Mouse (Mus musculus) stomach, postnatal 0 days (tissue): ENCODE data around the gene Tyrobp. TPM values are rescaled to one million over a fixed set of nuclear protein-coding genes. Genes with fewer than 3 reads are reported as not detected.

ENCODE experiments used
- ATAC-seq: fragments of 200-750 bp; cut with Nextera tagmentation; 2 replicates; pipeline ENCODE4 v1.8.0; 2017; ENCODE audit not compliant: low FRiP score, low TSS enrichment
- DNase-seq: peaks from one replicate; pipeline ENCODE4 v3.0.0-alpha.2; 2016; ENCODE audit warnings: low spot score
- H3K27ac ChIP-seq: fragments of 300-500 bp; sonication (generic); replicated peaks from 2 replicates; pipeline ENCODE4 v1.5.1; 2014; ENCODE audit warnings: mild to moderate bottlenecking, control low read depth
- H3K27me3 ChIP-seq: fragments of 300-500 bp; sonication (generic); 2 replicates; pipeline ENCODE4 v1.6.1; 2014; ENCODE audit warnings: low read length; ENCODE audit not compliant: control insufficient read depth, insufficient read depth
- H3K36me3 ChIP-seq: fragments of 300-500 bp; sonication (generic); 2 replicates; pipeline ENCODE4 v1.6.1; 2014; ENCODE audit warnings: low read length, mixed read lengths; ENCODE audit not compliant: control insufficient read depth, insufficient read depth
- H3K4me1 ChIP-seq: fragments of 300-500 bp; sonication (generic); replicated peaks from 2 replicates; pipeline ENCODE4 v1.6.1; 2014; ENCODE audit warnings: antibody characterized with exemption; ENCODE audit not compliant: control insufficient read depth, insufficient read depth
- H3K4me2 ChIP-seq: fragments of 300-500 bp; sonication (generic); replicated peaks from 2 replicates; pipeline ENCODE4 v1.6.1; 2014; ENCODE audit warnings: low read depth, mild to moderate bottlenecking, control low read depth, moderate library complexity
- H3K4me3 ChIP-seq: fragments of 300-500 bp; sonication (generic); 2 replicates; pipeline ENCODE4 v1.5.1; 2014; ENCODE audit warnings: low read depth, low read length, control low read depth
- H3K9ac ChIP-seq: fragments of 300-500 bp; sonication (generic); 2 replicates; pipeline ENCODE4 v1.6.1; 2014; ENCODE audit warnings: mild to moderate bottlenecking, low read length, control low read depth, mixed read lengths
- H3K9me3 ChIP-seq: fragments of 300-500 bp; sonication (generic); 2 replicates; pipeline ENCODE4 v1.6.1; 2016; ENCODE audit warnings: low read length; ENCODE audit not compliant: control insufficient read depth
- CTCF ChIP-seq: IDR thresholded peaks from 2 replicates; pipeline ENCODE4 v1.5.1; 2016; ENCODE audit warnings: antibody characterized with exemption, low read depth, mild to moderate bottlenecking, moderate library complexity
- EP300 ChIP-seq: optimal IDR thresholded peaks from 2 replicates; pipeline ENCODE3; 2016; ENCODE audit warnings: antibody characterized with exemption
- WGBS: fragments of 180-500 bp; shearing (Covaris S2); extraction: QIAGEN DNeasy Blood & Tissue Kit; methylation state at CpG from one replicate; pipeline ENCODE4 v1.1.7; 2014; 5-methylcytosine and 5-hydroxymethylcytosine counted together
- polyA plus RNA-seq: library from polyadenylated mRNA; unstranded; fragments of >200 nt; fragmentation: Nextera tagmentation; extraction: Ambion mirVana; gene quantifications from 2 replicates; pipeline ENCODE4 v1.2.1, GENCODE M21; 2015

Gene Tyrobp
- polyA plus RNA-seq, 1 experiment from 2014 or later, result 71.0 TPM

DNA sequence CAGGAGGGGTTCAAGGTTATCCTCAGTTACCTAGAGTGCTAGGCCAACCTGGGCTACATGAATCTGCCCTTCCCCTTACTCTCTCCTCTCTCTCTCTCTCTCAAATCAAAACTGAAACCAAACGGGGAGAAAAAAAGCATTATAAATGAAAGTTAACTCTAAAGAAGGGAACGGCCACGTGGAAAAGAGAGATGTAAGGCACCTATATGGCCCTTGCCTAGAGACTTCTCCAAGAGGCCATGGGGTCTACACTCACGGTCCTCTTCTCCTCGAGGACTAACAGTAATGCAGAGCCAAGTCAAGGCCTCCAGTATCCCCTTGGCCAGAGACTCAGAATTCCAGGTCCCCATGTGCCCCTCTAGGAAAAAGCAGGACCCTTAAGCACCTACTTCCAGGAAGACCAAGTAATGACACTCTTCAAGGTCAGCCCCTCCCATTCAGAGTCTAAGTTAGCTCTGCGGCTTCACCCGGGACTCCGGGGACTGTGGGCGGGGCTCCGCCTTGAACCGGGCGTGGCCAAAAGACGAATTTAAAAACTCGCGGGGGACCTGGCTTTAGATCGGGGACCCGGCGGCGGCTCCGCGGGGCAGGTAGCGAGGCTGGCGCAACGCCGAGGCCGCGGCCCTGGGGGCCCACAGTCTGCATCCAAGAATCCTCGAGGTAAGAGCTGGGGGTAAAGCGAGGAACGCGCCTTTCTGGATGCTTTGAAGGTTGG is 7.8 kb downstream of the Tyrobp start, which contains the start of gene Nfkbid:
TSS of gene Nfkbid (plus strand) at position 558 of the 715 bp plus-strand sequence.
- H3K9me3 ChIP-seq, result no peaks in the 10 kb centered on the region
- H3K27ac ChIP-seq, result peak within 1 kb of the TSS; percentile 53
- ATAC-seq, result peak; percentile 36; the same call in 1 of the 2 replicates
- H3K27me3 ChIP-seq, result no peaks in the 10 kb centered on the region
- H3K36me3 ChIP-seq, result no peaks in the 10 kb centered on the region
- H3K9ac ChIP-seq, result peak within 1 kb of the TSS; percentile 52
- 6% methylated on average over 31 of the region's 31 CpGs for WGBS
- H3K4me2 ChIP-seq, result peak within 1 kb of the TSS; percentile 89
- peak; percentile 74 for DNase-seq
- TF ChIP-seq CTCF (no peak), EP300 (no peak)
- peak within 1 kb of the TSS; percentile 47 for H3K4me3 ChIP-seq
- H3K4me1 ChIP-seq, result no peaks in the 10 kb centered on the region

DNA sequence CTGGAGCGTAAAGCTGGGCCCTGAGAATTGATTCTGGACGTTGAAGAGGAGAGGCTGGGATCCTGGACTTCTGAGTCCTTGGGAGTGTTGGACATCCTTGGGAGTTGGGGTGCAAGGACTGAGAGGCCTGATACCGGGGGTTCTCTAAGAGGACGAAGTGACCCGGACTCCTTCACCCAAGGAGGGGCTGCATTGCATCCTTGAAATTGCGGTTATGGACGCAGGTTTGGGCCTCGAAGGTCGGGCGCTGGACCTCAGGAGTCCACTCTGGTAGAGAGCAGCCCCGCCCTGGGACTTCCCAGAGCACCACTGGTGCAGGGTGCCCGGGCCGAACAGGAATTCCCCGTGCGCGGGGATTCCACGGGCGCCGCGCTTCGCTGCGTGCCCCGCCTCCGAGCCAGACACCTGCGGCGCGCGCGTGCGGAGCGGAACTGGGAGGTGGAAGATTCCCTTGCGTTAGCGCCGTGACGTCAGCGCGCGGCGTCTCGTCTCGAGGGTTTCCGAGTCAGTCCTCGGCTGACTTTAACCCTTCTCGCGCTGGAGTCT is 8.4 kb downstream of the Tyrobp start:
- Histone ChIP-seq H3K27me3 (no peaks in the 10 kb centered on the region), H3K9me3 (no peaks in the 10 kb centered on the region), H3K27ac (peak overlapping the region; percentile 53), H3K4me3 (peak overlapping the region; percentile 47), H3K4me1 (no peaks in the 10 kb centered on the region), H3K9ac (peak overlapping the region; percentile 52), H3K36me3 (no peaks in the 10 kb centered on the region), H3K4me2 (peak overlapping the region; percentile 89)
- ATAC-seq (peak; percentile 88), DNase-seq (peak; percentile 90)
- WGBS, result under 1% methylated on average over 45 of the region's 45 CpGs
- TF ChIP-seq EP300, result no peak
- no peak for TF ChIP-seq CTCF

DNA sequence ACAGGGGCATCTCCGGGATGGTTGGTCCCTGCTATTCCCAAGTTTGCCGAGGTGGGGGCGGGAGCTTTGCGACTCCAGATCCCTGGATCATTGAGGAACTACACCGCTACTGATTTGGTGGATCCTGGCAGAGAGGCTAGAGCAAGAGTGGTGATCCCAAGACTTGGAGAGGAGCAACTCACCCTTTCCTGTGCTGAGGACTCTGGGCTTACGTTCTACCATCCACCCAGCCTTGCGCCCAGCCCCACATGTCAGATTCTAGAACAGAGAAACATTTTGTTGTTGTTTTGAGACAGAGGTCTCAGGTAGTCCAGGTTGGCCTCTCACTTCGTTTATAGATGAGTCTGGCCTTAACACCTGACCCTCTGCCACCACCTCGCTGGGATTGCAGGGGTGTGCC is 9.0 kb downstream of the Tyrobp start:
- Histone ChIP-seq H3K27me3 (no peaks in the 10 kb centered on the region), H3K4me3 (peak overlapping the region; percentile 47), H3K9me3 (no peaks in the 10 kb centered on the region), H3K9ac (peak overlapping the region; percentile 52; the same call in 1 of the 2 replicates), H3K4me2 (peak overlapping the region; percentile 89), H3K27ac (no peak overlapping the region; the same call in 1 of the 2 replicates), H3K4me1 (no peaks in the 10 kb centered on the region), H3K36me3 (no peaks in the 10 kb centered on the region)
- 11% methylated on average over 9 of the region's 9 CpGs for WGBS
- ATAC-seq, result no peak
- no peak for TF ChIP-seq CTCF
- no peak for TF ChIP-seq EP300
- DNase-seq, result no peak

DNA sequence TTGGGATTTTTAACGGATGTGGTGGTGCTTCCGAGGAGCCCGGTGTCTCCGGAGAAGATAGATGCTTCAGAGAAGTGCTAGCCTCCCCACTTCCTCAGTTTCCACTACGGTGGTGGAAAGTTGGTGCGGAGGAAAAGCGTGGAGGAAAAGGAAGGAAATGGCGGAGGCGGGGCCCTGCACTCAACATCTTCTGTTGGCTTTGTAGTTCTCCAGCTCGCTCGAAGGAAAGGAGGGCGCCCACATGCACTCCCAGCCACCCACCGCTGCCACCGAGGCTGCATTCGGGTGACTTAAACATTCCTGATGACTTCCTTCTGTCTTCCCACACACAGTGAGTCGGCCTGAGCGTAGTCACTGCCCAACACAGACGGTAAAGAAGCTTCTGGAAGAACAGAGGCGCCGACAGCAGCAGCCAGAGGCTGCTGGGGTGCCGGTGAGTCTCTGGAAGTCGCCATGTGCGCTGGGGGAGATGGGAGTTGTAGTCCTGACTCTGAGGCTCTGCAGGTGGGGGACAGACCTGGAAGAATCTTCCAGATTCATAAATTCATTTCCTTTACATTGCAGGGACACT is 9.6 kb downstream of the Tyrobp start:
- Histone ChIP-seq H3K4me2 (peak overlapping the region; percentile 89), H3K9ac (peak overlapping the region; percentile 52; the same call in 1 of the 2 replicates), H3K4me3 (peak overlapping the region; percentile 47), H3K27ac (no peak overlapping the region; the same call in 1 of the 2 replicates), H3K27me3 (no peaks in the 10 kb centered on the region), H3K36me3 (no peaks in the 10 kb centered on the region), H3K4me1 (no peaks in the 10 kb centered on the region), H3K9me3 (no peaks in the 10 kb centered on the region)
- WGBS, result 31% methylated on average over 23 of the region's 23 CpGs
- ATAC-seq, result no peak
- TF ChIP-seq CTCF, result no peak
- no peak for TF ChIP-seq EP300
- DNase-seq, result no peak

DNA sequence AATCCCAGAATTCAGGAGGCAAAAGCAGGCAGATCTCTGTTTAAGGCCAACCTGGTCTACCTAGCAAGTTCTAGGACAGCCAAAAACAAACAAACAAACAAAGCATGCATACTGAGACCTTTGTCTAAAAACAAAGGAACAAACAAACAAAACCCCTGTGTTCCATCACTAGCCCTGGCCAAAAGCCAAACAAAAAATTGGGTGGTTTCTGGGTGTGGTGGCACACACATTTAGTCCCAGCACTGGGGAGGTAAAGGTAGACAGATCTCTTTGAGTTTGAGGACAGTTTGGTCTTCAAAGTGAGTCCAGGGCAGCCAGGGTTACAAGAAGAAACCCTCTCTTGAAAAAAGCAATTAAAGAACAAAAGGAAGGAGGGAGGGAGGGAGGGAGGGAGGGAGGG is 15.8 kb downstream of the Tyrobp start:
- Histone ChIP-seq H3K4me3 (no peak overlapping the region), H3K27me3 (no peaks in the 10 kb centered on the region), H3K36me3 (no peaks in the 10 kb centered on the region), H3K9me3 (no peaks in the 10 kb centered on the region), H3K4me1 (no peaks in the 10 kb centered on the region), H3K4me2 (no peak overlapping the region), H3K27ac (no peak overlapping the region), H3K9ac (no peak overlapping the region)
- DNase-seq (no peak), ATAC-seq (no peak)
- no peak for TF ChIP-seq CTCF
- no peak for TF ChIP-seq EP300

DNA sequence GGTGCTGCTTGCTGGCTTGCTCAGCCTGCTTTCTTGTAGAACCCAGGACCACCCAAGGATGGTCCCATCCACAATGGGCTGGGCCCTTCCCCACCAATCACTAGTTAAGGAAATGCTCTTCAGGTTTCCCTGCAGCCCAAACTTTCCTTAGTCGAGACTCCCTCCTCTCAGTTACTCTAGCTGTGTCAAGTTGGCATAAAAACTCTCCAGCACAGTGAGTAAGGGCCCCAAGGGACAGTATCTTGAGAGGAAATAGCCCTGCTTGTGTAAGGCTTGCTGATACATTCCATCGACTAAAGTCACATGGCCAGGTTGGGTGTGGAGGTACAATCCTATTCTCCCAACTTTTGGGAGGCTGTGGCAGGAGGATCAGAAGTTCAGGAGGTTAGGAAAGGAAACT is 16.6 kb downstream of the Tyrobp start:
- ATAC-seq (no peak), DNase-seq (no peak)
- Histone ChIP-seq H3K9ac (no peak overlapping the region), H3K4me2 (no peak overlapping the region), H3K9me3 (no peaks in the 10 kb centered on the region), H3K27me3 (no peaks in the 10 kb centered on the region), H3K4me1 (no peaks in the 10 kb centered on the region), H3K36me3 (no peaks in the 10 kb centered on the region), H3K27ac (no peak overlapping the region), H3K4me3 (no peak overlapping the region)
- WGBS, result 46% methylated on average over 2 of the region's 2 CpGs
- TF ChIP-seq CTCF, result no peak
- no peak for TF ChIP-seq EP300
